Mouse (Mus musculus) lung, postnatal 0 days (tissue): ENCODE results near the gene Map3k7.

ENCODE experiments used
- CTCF ChIP-seq: IDR thresholded peaks from 2 replicates; pipeline ENCODE4 v1.5.1; 2016; ENCODE audit warnings: antibody characterized with exemption, mild to moderate bottlenecking
- EP300 ChIP-seq: IDR thresholded peaks from 2 replicates; pipeline ENCODE4 v1.6.1; 2016; ENCODE audit warnings: antibody characterized with exemption, mild to moderate bottlenecking, control low read depth

GRCm38 (mm10) chr4:31915114-31915513 lies 48.8 kb upstream of the Map3k7 start:
- TF ChIP-seq CTCF (no peak), EP300 (no peak)
